Mouse (Mus musculus): ENCODE data around the gene Rhbdf2. TPM values are rescaled to one million over a fixed set of nuclear protein-coding genes. Genes with fewer than 3 reads are reported as not detected.
"Not testable (repeated sequence)": the region's sequence is repeated elsewhere in the genome, so short reads cannot be mapped to it uniquely, and the experiment has no call there.

Gene Rhbdf2
- polyA plus RNA-seq (2015; fragmentation: Nextera tagmentation; extraction: Ambion mirVana) = 11.4 and 12.8 TPM in 2 replicates

- H3K9ac ChIP-seq (replicated peaks; ENCODE audit: low read length) = no peak within 1 kb of the TSS
- 67% methylated on average over 10 of the region's 10 CpGs for WGBS
- H3K4me2 ChIP-seq (replicated peaks; ENCODE audit: low read depth, low read length) = no peak within 1 kb of the TSS
Observed at GRCm38 (mm10) chr11:116626299-116627071, at the start of gene Rhbdf2. Gene Rhbdf2 (minus strand): TSS chr11:116627019.

GRCm38 (mm10) chr11:116676175-116676976, 49.6 kb upstream of the Rhbdf2 start:
- ATAC-seq (ENCODE audit: low FRiP score, low TSS enrichment) = no peak
- H3K27ac ChIP-seq (ENCODE audit: low read length) = peak overlapping the region; percentile 52; the same call in 1 of the 2 replicates
- H3K27me3 ChIP-seq (ENCODE audit: insufficient read depth, low read length) = no peaks in the 10 kb centered on the region
- H3K36me3 ChIP-seq (ENCODE audit: insufficient read depth, low read length) = peaks cover 66% of the 10 kb centered on the region
- 88% methylated on average over 14 of the region's 14 CpGs for WGBS
- no peak overlapping the region for H3K4me2 ChIP-seq (replicated peaks; ENCODE audit: low read depth, low read length)
- peaks cover 28% of the 10 kb centered on the region for H3K4me1 ChIP-seq (ENCODE audit: insufficient read depth, low read length)
- no peak overlapping the region for H3K9ac ChIP-seq (replicated peaks; ENCODE audit: low read length)
- no peaks in the 10 kb centered on the region for H3K9me3 ChIP-seq (ENCODE audit: low read length)
- H3K4me3 ChIP-seq (ENCODE audit: low read length) = no peak overlapping the region

More at GRCm38 (mm10) chr11:116626299-116627071, at the start of gene Rhbdf2:
- Histone ChIP-seq H3K9me3 (ENCODE audit: low read length) (no peaks in the 10 kb centered on the region), H3K4me3 (ENCODE audit: low read length) (no peak within 1 kb of the TSS), H3K4me1 (ENCODE audit: insufficient read depth, low read length) (peaks cover 31% of the 10 kb centered on the region), H3K27ac (ENCODE audit: low read length) (no peak within 1 kb of the TSS), H3K27me3 (ENCODE audit: insufficient read depth, low read length) (no peaks in the 10 kb centered on the region), H3K36me3 (ENCODE audit: insufficient read depth, low read length) (no peaks in the 10 kb centered on the region)
- ATAC-seq (ENCODE audit: low FRiP score, low TSS enrichment) = no peak

- H3K9ac ChIP-seq (replicated peaks; ENCODE audit: low read length); ATAC-seq (ENCODE audit: low FRiP score, low TSS enrichment); H3K27me3 ChIP-seq (ENCODE audit: insufficient read depth, low read length); H3K9me3 ChIP-seq (ENCODE audit: low read length); H3K4me3 ChIP-seq (ENCODE audit: low read length); H3K4me2 ChIP-seq (replicated peaks; ENCODE audit: low read depth, low read length): not testable (repeated sequence)
- H3K27ac ChIP-seq (ENCODE audit: low read length) = peak overlapping the region; percentile 71
- 68% methylated on average over 6 of the region's 6 CpGs for WGBS
- peaks cover 60% of the 10 kb centered on the region for H3K36me3 ChIP-seq (ENCODE audit: insufficient read depth, low read length)
- peaks cover 31% of the 10 kb centered on the region for H3K4me1 ChIP-seq (ENCODE audit: insufficient read depth, low read length)
Observed at GRCm38 (mm10) chr11:116675429-116675828, 48.6 kb upstream of the Rhbdf2 start.

- Histone ChIP-seq H3K27me3 (ENCODE audit: insufficient read depth, low read length) (no peaks in the 10 kb centered on the region), H3K9ac (replicated peaks; ENCODE audit: low read length) (no peak overlapping the region), H3K36me3 (ENCODE audit: insufficient read depth, low read length) (peaks cover 60% of the 10 kb centered on the region), H3K9me3 (ENCODE audit: low read length) (no peaks in the 10 kb centered on the region), H3K4me1 (ENCODE audit: insufficient read depth, low read length) (peaks cover 31% of the 10 kb centered on the region), H3K4me3 (ENCODE audit: low read length) (no peak overlapping the region), H3K27ac (ENCODE audit: low read length) (peak overlapping the region; percentile 71), H3K4me2 (replicated peaks; ENCODE audit: low read depth, low read length) (no peak overlapping the region)
- ATAC-seq (ENCODE audit: low FRiP score, low TSS enrichment) = peak; percentile 50
- WGBS = 51% methylated on average over 7 of the region's 7 CpGs
Observed at GRCm38 (mm10) chr11:116674616-116675379, 48.0 kb upstream of the Rhbdf2 start.

- H3K4me1 ChIP-seq (ENCODE audit: insufficient read depth, low read length) = peaks cover 31% of the 10 kb centered on the region
- peak overlapping the region; percentile 61 for H3K27ac ChIP-seq (ENCODE audit: low read length)
- 73% methylated on average over 2 of the region's 2 CpGs for WGBS
- peaks cover 48% of the 10 kb centered on the region for H3K36me3 ChIP-seq (ENCODE audit: insufficient read depth, low read length)
- H3K9ac ChIP-seq (replicated peaks; ENCODE audit: low read length) = peak overlapping the region; percentile 96; the same call in 1 of the 2 replicates
- peak overlapping the region; percentile 85 for H3K4me2 ChIP-seq (replicated peaks; ENCODE audit: low read depth, low read length)
- no peaks in the 10 kb centered on the region for H3K27me3 ChIP-seq (ENCODE audit: insufficient read depth, low read length)
- no peak for ATAC-seq (ENCODE audit: low FRiP score, low TSS enrichment)
- H3K9me3 ChIP-seq (ENCODE audit: low read length) = no peaks in the 10 kb centered on the region
- peak overlapping the region; percentile 95 for H3K4me3 ChIP-seq (ENCODE audit: low read length)
Observed at GRCm38 (mm10) chr11:116673410-116673809, 46.6 kb upstream of the Rhbdf2 start.

- peaks cover 31% of the 10 kb centered on the region for H3K4me1 ChIP-seq (ENCODE audit: insufficient read depth, low read length)
- H3K4me2 ChIP-seq (replicated peaks; ENCODE audit: low read depth, low read length) = peak overlapping the region; percentile 85
- no peak for ATAC-seq (ENCODE audit: low FRiP score, low TSS enrichment)
- H3K27me3 ChIP-seq (ENCODE audit: insufficient read depth, low read length) = no peaks in the 10 kb centered on the region; the same call in 1 of the 2 replicates
- H3K36me3 ChIP-seq (ENCODE audit: insufficient read depth, low read length) = peaks cover 44% of the 10 kb centered on the region
- H3K27ac ChIP-seq (ENCODE audit: low read length) = peak overlapping the region; percentile 61
- peak overlapping the region; percentile 95 for H3K4me3 ChIP-seq (ENCODE audit: low read length)
- H3K9ac ChIP-seq (replicated peaks; ENCODE audit: low read length) = peak overlapping the region; percentile 96
- WGBS = 16% methylated on average over 7 of the region's 7 CpGs
- no peaks in the 10 kb centered on the region for H3K9me3 ChIP-seq (ENCODE audit: low read length)
Observed at GRCm38 (mm10) chr11:116672595-116672994, 45.8 kb upstream of the Rhbdf2 start.

- H3K27ac ChIP-seq (ENCODE audit: low read length) = peak overlapping the region; percentile 61
- under 1% methylated on average over 24 of the region's 24 CpGs for WGBS
- ATAC-seq (ENCODE audit: low FRiP score, low TSS enrichment) = 0 out of 2 replicates have a peak, but pooled peaks have one; percentile 5
- H3K36me3 ChIP-seq (ENCODE audit: insufficient read depth, low read length) = peaks cover 38% of the 10 kb centered on the region
- H3K27me3 ChIP-seq (ENCODE audit: insufficient read depth, low read length) = no peaks in the 10 kb centered on the region; the same call in 1 of the 2 replicates
- H3K4me1 ChIP-seq (ENCODE audit: insufficient read depth, low read length) = peaks cover 31% of the 10 kb centered on the region
- peak overlapping the region; percentile 96 for H3K9ac ChIP-seq (replicated peaks; ENCODE audit: low read length)
- H3K4me2 ChIP-seq (replicated peaks; ENCODE audit: low read depth, low read length) = peak overlapping the region; percentile 85
- H3K9me3 ChIP-seq (ENCODE audit: low read length) = no peaks in the 10 kb centered on the region
- peak overlapping the region; percentile 95 for H3K4me3 ChIP-seq (ENCODE audit: low read length)
Observed at GRCm38 (mm10) chr11:116671845-116672434, 45.1 kb upstream of the Rhbdf2 start.

- Histone ChIP-seq H3K4me2 (replicated peaks; ENCODE audit: low read depth, low read length) (peak overlapping the region; percentile 85), H3K36me3 (ENCODE audit: insufficient read depth, low read length) (peaks cover 31% of the 10 kb centered on the region), H3K27me3 (ENCODE audit: insufficient read depth, low read length) (no peaks in the 10 kb centered on the region; the same call in 1 of the 2 replicates), H3K9me3 (ENCODE audit: low read length) (no peaks in the 10 kb centered on the region), H3K9ac (replicated peaks; ENCODE audit: low read length) (peak overlapping the region; percentile 96), H3K4me1 (ENCODE audit: insufficient read depth, low read length) (peaks cover 31% of the 10 kb centered on the region), H3K27ac (ENCODE audit: low read length) (peak overlapping the region; percentile 61), H3K4me3 (ENCODE audit: low read length) (peak overlapping the region; percentile 95)
- WGBS = 1% methylated on average over 45 of the region's 45 CpGs
- ATAC-seq (ENCODE audit: low FRiP score, low TSS enrichment) = peak; percentile 80
Observed at GRCm38 (mm10) chr11:116671112-116671844, 44.5 kb upstream of the Rhbdf2 start.

All from kidney, embryonic 16.5 days (tissue).